Mouse (Mus musculus) gastrocnemius, adult 2 months (tissue): ENCODE measurements at regions not wholly inside any gene's neighbourhood (a gene's known extent, or its start where the extent isn't known, plus 50 kb on each side); places are given as distances from the start of the nearest gene placed in this dataset.
A peak's percentile ranks its signal among the peaks of the same experiment; 100 is the strongest.

Experiments used
- DNase-seq: peaks from one replicate; pipeline ENCODE4 v3.0.0; 2022
- H3K27ac ChIP-seq: fragments of 200-600 bp; 2 replicates; pipeline ENCODE4 v1.8.1; 2022; ENCODE audit warnings: mild to moderate bottlenecking
- H3K4me3 ChIP-seq: fragments of 200-600 bp; 2 replicates; pipeline ENCODE4 v1.8.1; 2022; ENCODE audit warnings: mild to moderate bottlenecking, moderate library complexity
- CTCF ChIP-seq: fragments of 200-600 bp; IDR thresholded peaks from 2 replicates; pipeline ENCODE4 v1.8.1; 2022; ENCODE audit warnings: antibody characterized with exemption, mild to moderate bottlenecking, moderate library complexity
- intact Hi-C: fragments of 180-260 bp; cut with DNase I; formaldehyde crosslinking; loops from one replicate; pipeline ENCODE4 v1.15.1; 2025

GRCm38 (mm10) chr7:136487556-136487955, 406.9 kb upstream of the Mgmt start:
- intact Hi-C loops = loop anchor here (5.0 to 10.0 kb wide), 3 partner anchors 155 to 757 kb away; no protein-coding TSS in a partner anchor
- no peak for TF ChIP-seq CTCF
- no peak for DNase-seq
- no peak overlapping the region for H3K4me3 ChIP-seq
- H3K27ac ChIP-seq = no peak overlapping the region

DNA sequence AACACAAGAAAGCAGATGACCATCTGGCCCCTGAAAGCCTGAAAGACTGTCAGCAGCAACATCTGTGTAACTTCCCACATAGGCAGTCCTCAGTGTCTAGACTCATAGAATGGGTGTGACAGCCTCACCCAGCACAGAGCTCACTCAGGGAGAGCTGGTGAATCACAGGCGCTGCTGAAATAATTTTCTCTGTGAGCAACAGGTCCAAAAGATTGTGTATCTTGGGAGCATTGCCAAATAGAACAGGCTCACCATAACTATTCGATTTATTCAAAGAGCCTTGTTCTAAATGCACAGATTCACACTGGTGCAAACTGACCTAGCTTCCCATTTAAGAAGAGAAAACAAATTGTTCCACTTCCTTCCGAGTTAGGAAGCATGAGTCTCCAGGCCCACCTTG, 399.6 kb upstream of the Mgmt start:
- intact Hi-C loops = loop anchor here (10.0 kb wide), 1 partner anchor 350 kb away; no protein-coding TSS in a partner anchor

GRCm38 (mm10) chr7:136496335-136497242, 397.8 kb upstream of the Mgmt start:
- Histone ChIP-seq H3K4me3 (peak overlapping the region; percentile 58), H3K27ac (peak overlapping the region; percentile 24)
- intact Hi-C loops = loop anchor here (10.0 kb wide), 1 partner anchor 348 kb away; no protein-coding TSS in a partner anchor
- no peak for TF ChIP-seq CTCF
- DNase-seq = peak; percentile 46

More for the DNA sequence above, 399.6 kb upstream of the Mgmt start:
- no peak for TF ChIP-seq CTCF
- peak; percentile 35 for DNase-seq
- Histone ChIP-seq H3K4me3 (no peak overlapping the region), H3K27ac (no peak overlapping the region; the same call in 1 of the 2 replicates)

DNA sequence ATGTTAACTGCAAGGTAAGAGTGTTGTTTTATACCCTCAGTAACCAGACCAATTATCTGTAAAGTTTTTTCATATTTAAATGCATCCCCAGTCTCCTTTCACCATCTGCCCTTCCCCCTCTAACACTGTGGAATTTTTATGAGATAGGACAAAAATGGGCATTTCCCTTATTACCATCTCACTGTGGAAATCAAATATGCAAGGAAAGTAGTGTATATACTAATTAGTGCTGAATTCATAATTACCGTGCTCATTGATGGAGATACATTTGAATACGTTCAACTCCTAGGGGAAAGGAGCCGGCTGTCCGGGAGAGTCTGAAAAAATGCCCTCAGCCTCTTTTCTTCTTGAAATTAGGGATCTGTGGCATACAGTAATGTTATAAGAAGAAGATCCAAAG, 394.4 kb upstream of the Mgmt start:
- no peak for DNase-seq
- Histone ChIP-seq H3K4me3 (no peak overlapping the region), H3K27ac (no peak overlapping the region)
- intact Hi-C loops = no loop called here
- no peak for TF ChIP-seq CTCF

- no peak for DNase-seq
- Histone ChIP-seq H3K27ac (no peak overlapping the region), H3K4me3 (no peak overlapping the region)
- intact Hi-C loops = no loop called here
- TF ChIP-seq CTCF = no peak
Observed at GRCm38 (mm10) chr7:136501094-136501493, 393.3 kb upstream of the Mgmt start.

DNA sequence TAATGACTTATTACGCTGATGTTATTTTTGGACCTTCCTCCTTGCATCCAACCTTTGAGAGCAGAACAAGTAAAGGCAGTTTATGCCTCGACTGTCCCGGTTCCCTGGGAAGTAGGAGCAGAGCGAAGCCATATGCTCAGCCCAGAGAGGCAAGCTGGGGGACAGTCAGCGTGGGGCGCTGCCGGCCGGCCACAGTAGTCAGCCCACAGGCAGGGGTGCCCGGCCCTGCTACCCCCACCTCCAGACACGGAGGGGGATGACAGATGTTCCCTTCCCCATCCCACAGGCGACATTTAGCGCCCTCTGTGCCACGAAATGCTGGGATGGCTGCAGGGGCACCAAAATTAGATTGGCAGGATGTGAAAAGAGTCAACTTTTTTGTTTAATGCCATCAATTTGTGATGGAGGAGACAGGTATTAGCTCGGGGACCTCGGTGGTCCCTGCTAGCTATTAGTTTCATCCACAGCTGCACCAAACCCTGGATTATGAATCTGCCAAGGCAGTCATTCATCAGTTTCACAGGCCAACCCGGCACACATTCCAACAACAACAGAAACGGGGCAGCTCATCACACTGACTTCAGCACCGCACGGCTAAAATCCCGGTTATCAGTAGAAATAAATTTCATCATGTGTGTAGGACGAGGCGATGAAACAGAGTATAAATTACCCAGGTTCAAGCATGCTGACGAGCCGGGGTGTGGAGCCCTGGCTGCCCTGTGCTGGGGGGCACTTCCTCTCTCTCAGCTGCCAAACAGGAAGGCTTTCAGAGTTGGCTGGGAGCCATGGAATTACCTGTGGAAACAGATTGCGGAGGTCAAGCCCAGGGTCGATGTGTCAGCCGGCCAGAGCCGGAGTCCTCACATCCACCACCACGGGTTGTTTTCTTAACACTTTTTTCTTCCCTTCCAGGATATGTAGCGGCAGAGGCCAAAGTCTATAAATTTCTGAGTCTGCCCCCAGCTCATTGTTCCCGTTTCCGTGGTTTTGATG, 392.3 kb upstream of the Mgmt start:
- intact Hi-C loops = no loop called here
- peak; percentile 34 for DNase-seq
- no peak overlapping the region; the same call in 1 of the 2 replicates for H3K4me3 ChIP-seq

DNA sequence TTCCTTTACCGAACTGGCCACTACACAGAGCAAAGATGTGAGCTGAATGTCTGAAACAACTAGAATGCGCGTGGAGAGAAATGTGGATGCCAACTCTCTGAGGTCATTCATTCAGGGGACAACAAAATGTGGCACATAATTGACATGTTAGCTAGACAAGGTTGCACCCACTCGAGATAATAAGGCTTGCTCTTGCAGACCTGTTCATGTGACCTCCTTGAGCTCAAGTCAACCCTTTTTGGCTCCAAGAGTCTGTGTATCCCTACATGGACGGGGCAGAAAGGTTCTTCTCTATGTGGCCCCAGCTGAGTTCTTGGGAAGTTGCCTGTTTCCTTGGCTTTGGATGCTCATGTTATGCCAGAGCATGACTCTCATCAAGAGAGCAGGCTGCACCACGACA, 383.0 kb upstream of the Mgmt start:
- no peak for TF ChIP-seq CTCF
- intact Hi-C loops = no loop called here
- no peak for DNase-seq
- H3K27ac ChIP-seq = no peak overlapping the region
- H3K4me3 ChIP-seq = no peak overlapping the region

More for the DNA sequence above, 392.3 kb upstream of the Mgmt start:
- no peak overlapping the region for H3K27ac ChIP-seq
- TF ChIP-seq CTCF = no peak

DNA sequence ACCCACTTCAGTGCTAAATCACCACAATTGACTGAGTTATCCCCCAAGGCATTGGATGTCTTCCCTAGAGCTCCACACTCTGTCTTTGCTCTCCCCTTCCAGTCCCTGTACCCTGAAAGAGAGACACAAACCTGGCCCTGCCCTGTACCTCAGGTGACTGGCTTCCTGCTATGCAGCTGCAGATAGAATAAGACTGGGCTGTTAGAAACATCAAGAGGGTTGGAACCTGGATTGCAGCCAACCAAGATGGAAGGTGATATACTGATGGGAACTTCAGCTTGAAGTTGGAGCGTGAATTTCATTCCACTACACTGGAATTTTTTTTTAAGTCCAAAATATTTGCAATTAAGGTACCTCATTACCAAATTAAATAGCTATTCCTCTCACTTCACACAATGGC, 379.0 kb upstream of the Mgmt start:
- TF ChIP-seq CTCF = no peak
- Histone ChIP-seq H3K4me3 (no peak overlapping the region), H3K27ac (no peak overlapping the region)
- intact Hi-C loops = no loop called here
- DNase-seq = no peak

- H3K27ac ChIP-seq = no peak overlapping the region
- no peak for DNase-seq
- H3K4me3 ChIP-seq = no peak overlapping the region
- intact Hi-C loops = no loop called here
- TF ChIP-seq CTCF = no peak
Observed at GRCm38 (mm10) chr7:136525821-136526220, 368.6 kb upstream of the Mgmt start.

- DNase-seq = no peak
- H3K4me3 ChIP-seq = no peak overlapping the region
- H3K27ac ChIP-seq = no peak overlapping the region
- TF ChIP-seq CTCF = no peak
- intact Hi-C loops = no loop called here
Observed at GRCm38 (mm10) chr7:136530006-136530785, 364.2 kb upstream of the Mgmt start.

DNA sequence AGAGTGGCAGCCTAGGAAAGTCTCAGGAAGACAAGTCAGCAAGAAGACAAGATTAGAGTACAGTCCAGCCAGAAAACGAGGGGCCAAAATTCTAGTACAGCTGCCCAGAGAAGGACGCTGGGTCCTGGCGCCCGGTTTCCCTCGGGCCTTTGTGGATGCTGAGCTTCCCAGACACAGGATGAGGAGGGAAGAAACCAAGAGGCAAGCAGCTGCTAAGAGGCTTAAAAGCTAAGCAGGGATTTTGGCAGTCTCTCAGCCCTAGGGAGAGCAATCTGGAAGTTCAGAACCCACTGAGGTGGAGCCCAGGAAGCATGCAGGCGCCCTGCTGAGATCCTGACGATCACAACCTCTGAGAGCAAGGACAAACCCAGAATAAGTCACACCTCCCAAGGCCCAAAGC, 363.1 kb upstream of the Mgmt start:
- TF ChIP-seq CTCF = no peak
- H3K4me3 ChIP-seq = no peak overlapping the region
- DNase-seq = peak; percentile 42
- H3K27ac ChIP-seq = no peak overlapping the region
- intact Hi-C loops = no loop called here
